Mouse (Mus musculus) hematopoietic stem cell, adult 5-6 weeks (primary cell): ENCODE results near the gene Aebp1. TPM values are rescaled to one million over a fixed set of nuclear protein-coding genes. Genes with fewer than 3 reads are reported as not detected.
A peak's percentile ranks its signal among the peaks of the same experiment; 100 is the strongest.

Experiments used
- ATAC-seq, 2 experiments: fragments of 125-278 bp in 1 of 2; replicated peaks in 1 of 2; 2 replicates each; pipeline ENCODE4 v1.8.0; 2016 to 2017; ENCODE audit warnings: inconsistent platforms in 2 of 2, mild to moderate bottlenecking in 2 of 2, moderate number of reproducible peaks in 2 of 2, low read depth in 1 of 2, moderate TSS enrichment in 1 of 2; ENCODE audit not compliant: low FRiP score in 2 of 2, poor library complexity in 2 of 2, severe bottlenecking in 2 of 2, insufficient read depth in 1 of 2, low TSS enrichment in 1 of 2
- total RNA-seq: library from RNA; stranded (forward); fragments of 172-1452, 232-1000 nt; gene quantifications from 2 replicates; pipeline ENCODE4 v1.2.3, GENCODE M21; 2017

Gene Aebp1
- total RNA-seq, 1 experiment from 2014 or later: 0.65 TPM

GRCm38 (mm10) chr11:5904871-5905270, 43.1 kb downstream of the Aebp1 start:
- no peak for ATAC-seq

DNA sequence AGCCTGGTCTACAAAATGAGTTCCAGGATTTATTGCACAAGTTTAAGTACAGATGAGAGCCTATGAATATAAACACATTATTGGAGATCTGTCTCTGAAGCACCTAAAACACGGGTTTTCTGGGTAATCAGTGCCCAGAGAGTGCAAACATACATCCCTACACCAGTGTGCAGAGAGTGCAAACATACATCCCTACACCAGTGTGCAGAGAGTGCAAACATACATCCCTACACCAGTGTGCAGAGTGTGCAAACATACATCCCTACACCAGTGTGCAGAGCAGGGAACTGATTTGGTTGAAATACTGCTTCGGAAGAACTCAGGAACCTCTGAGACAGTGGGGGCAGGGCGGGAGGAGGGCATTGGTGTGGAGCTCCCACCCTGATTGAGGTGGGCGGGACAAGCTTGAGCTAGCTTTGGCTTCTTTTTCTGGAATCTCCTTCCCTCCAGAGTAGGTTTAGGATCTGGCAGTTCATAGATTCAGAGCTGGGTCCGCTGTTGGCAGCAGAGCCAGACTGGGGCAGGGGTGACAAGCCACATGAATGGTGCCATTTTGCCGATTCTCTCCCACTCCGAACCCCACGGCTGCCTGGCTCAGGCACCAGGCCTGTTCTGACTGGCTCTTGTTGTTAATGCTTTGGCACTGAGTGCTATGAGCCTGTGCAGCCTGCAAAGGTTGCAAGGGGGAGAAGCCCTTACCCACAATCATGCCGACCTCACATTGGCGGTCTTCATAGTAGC, 44.2 kb downstream of the Aebp1 start:
- no peak for ATAC-seq

DNA sequence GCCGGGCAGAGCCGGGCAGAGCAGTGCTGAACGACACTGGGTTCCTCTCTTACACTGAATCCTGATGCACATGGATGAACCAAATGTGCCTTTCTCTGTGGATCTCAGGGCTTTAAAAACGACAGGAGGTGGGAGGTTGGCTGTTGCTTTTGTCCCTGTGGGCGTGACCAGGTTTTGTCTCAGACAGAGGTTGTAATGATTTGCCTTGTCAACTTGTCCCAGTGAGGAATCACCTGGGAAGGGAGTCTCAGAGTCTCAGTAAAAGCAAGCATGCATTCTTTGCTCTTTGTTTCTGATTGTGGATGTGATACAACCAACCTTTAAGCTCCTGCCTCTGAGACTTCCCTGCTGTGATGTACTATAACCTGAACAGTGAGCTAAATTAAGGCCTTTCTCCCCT, 45.3 kb downstream of the Aebp1 start:
- ATAC-seq: no peak

GRCm38 (mm10) chr11:5908642-5909041, 46.9 kb downstream of the Aebp1 start:
- no peak for ATAC-seq

GRCm38 (mm10) chr11:5912635-5913034, 50.9 kb downstream of the Aebp1 start:
- peak; percentile 78 to 85 for ATAC-seq

DNA sequence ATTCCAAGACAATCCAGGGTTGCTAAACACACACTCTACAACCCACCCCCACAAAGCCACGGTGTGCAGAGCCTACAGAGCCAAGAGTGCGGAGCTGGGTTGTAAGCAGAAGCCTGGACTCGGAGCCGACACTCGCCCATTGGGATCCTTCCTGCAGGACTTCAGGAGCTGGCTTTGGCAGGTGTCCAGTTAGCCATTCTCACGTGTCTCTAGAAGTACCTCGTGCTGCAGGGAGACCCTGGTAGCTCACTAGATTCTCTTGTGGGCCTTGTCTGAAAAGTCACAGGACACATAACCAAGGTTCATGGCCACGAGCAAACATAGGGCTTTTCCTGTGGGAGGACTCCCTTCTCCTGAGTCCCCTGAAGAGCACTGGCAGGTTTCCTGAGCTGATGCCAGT, 51.5 kb downstream of the Aebp1 start:
- ATAC-seq: no peak

DNA sequence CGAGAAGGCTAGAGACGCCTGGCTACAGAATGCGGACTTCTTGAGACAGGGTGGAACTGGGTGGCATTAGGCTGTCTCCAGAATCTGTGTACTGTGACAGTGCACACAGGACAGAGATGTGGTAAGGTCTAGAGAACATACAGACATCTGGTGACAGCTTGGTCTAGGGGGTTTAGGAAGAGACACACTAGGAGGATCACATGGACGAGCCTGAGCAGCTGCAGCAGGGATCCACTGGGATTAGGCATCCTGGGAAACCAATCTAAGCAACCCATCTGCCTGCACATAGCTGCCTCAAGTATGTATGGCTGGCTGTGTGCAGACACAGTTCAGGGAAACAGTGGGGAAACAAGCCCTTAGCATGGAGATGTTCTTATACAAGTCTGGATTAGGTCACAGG, 52.2 kb downstream of the Aebp1 start:
- ATAC-seq: no peak

DNA sequence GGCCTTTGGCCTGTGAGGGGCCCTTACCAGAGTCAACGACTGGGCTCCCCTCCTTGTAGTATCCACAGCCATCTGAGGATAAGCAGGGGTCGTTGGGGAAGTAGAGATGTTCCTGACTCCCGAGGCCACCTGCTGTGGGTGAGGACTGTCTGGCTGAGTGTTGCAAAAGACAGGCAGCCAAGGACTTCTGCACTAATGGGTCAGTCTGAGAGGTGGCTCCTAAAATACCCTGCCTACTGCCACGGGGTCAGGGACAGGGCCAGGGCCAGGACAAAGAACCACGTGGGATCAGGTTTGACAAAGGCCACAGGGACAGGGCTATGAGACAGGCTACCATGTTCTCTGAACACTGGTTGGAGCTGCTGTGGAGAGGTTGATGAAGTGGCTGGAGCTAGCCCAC, 53.2 kb downstream of the Aebp1 start:
- ATAC-seq: no peak

DNA sequence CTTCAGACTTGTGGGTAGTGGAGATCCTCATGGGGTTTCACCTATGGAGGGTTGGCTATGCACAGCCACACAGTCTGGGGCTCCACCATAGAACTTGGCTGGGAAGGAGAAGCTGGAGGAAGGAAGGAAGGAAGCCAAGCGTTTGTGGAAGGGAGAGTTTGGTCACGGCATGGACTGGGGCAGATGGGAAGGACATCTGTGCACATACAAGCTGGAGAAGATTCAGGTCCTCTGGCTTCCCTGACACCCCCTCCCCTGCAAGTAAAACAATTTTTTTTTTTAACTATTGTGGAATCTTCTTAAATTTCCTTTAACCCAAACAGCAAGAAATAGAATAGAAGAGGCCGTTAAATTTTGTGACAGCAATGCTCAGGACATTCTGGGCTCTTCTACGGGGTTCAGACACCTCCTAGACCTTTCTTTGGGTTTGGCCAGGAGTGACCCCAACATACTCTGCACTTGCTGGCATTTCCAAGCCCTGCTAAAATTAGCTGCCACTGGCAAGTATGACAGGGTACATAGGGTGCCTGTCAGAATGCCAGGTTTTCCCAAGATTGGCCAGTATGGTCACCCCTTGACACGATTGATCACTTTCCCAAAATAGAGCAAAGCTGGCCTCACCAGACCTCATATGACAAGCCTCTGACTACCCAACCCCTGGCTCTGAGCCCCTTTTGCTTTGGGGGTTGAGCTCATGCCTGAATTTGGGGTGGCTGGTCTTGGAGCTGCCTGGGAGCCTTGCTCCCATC, 53.9 kb downstream of the Aebp1 start:
- no peak for ATAC-seq

DNA sequence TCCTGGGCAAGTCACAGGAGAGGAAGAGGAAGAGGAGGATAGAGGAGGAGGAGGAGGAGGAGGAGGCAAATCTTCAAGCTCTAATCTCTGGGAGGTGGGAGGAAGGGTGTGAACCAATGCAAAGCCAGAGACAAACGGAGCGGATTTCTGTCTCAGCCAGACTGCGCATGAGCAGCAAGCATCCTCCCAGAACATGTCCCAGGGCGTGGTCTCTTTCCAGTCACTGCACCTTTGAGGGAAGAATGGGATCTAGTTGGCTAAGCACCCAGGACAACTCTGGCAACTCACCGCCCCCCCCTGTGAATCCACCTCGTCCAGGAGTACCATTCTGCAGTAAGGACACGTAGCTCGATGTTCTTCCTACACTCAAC, 54.4 kb downstream of the Aebp1 start:
- no peak for ATAC-seq

DNA sequence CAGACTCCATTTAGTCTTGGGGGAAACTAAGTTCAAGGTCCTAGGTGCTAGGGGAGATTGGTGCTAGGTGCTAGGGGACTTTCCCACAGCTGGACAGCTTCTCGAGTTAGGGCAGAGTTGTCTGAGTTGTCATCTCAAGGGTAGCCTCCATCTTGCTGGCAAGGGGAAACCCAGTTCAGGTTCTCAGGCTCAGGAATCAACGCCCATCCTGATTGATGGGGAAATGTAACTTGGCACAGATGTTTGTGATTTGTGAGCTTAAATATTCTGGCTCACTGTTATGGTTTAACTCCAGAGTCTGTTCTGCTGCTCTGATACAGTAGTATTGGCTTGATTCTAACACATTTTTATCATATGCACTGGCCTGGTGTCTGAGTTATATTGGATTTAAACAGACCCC, 56.4 kb downstream of the Aebp1 start:
- no peak for ATAC-seq

GRCm38 (mm10) chr11:5919606-5920005, 57.9 kb downstream of the Aebp1 start:
- ATAC-seq: no peak

GRCm38 (mm10) chr11:5920323-5920960, 58.7 kb downstream of the Aebp1 start:
- peak; percentile 54 to 62 for ATAC-seq

Other genes with a start within 250 kb of the Aebp1 start
- 38.8 and 39.4 TPM in 2 replicates for gene Mrps24, start 146.3 kb upstream of the Aebp1 start, total RNA-seq
- 8.0 and 9.1 TPM in 2 replicates for gene Urgcp, start 99.6 kb upstream of the Aebp1 start, total RNA-seq
- 71.7 and 93.2 TPM in 2 replicates for gene Dbnl, start 73.5 kb upstream of the Aebp1 start, total RNA-seq
- gene Pgam2, start 58.2 kb upstream of the Aebp1 start, total RNA-seq: 1.2 TPM in 1 of 2 replicates, not detected in the other
- 1.4 and 5.1 TPM in 2 replicates for gene Polm, start 23.9 kb upstream of the Aebp1 start, total RNA-seq
- gene Pold2, start 16.3 kb downstream of the Aebp1 start, total RNA-seq: 39.9 and 55.8 TPM in 2 replicates
- gene Myl7, start 36.8 kb downstream of the Aebp1 start, total RNA-seq: not detected in 2 replicates
- not detected in 2 replicates for gene Gck, start 88.1 kb downstream of the Aebp1 start, total RNA-seq
- 34.5 and 39.9 TPM in 2 replicates for gene Ykt6, start 93.7 kb downstream of the Aebp1 start, total RNA-seq
- gene Camk2b, start 204.4 kb downstream of the Aebp1 start, total RNA-seq: 1.7 and 3.4 TPM in 2 replicates